Mouse (Mus musculus) E14TG2a.4 (cell line): ENCODE results near the gene Klf7.

Experiments
- CTCF ChIP-seq: conservative IDR thresholded peaks from 2 replicates; pipeline ENCODE4 v1.5.1; 2014; ENCODE audit warnings: low read length
- NANOG ChIP-seq: IDR thresholded peaks from 2 replicates; pipeline ENCODE4 v1.6.1; 2014; ENCODE audit warnings: borderline replicate concordance, low read length, mixed read lengths
- POU5F1 ChIP-seq: IDR thresholded peaks from 2 replicates; pipeline ENCODE4 v1.6.1; 2014; ENCODE audit warnings: low read length, borderline replicate concordance

DNA sequence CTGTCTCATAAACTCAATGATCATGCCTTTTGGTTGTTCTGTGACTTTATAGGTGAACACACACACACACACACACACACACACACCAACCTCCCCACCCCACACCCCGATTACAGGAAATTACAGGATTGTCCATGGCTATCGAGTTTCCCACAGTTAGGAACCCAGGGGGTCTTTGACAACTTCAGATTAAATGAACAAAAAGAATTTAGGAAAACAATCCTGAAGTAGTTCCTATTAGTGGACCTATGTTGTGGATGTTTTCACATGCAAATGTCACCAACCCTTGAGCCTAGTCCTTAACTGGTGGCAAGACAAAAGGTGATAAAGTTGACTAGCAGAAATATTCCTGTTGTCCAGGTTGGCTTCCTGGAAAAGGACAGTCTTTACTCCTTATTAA lies 113.1 kb downstream of the Klf7 start:
- no peak for TF ChIP-seq CTCF
- TF ChIP-seq POU5F1: no peak
- TF ChIP-seq NANOG: peak; percentile 72; the same call in 1 of the 2 replicates
